In genomic region chr9:44526337-44527112, GRCm38 (mm10) we compare ENCODE assay signal across 25 mouse cellular contexts. TPM values are rescaled to one million over a fixed set of nuclear protein-coding genes. Genes with fewer than 3 reads are reported as not detected.
DNase-seq lines count a peak whose midpoint lies in the region; ATAC-seq and TF ChIP-seq lines count a peak whose summit lies in the region.
"Had no signal": no experiment of that assay in that cellular context is flagged by ENCODE, and none has a peak within 500 bp of the region (broad histone marks: within the 10 kb centered on the region; RNA-seq: fewer than 3 reads in every experiment).

No protein-coding gene starts in this region.

- TF ChIP-seq POLR2A in bone marrow, adult 2 months (IDR thresholded peaks at IDR 0.05; ENCODE audit: borderline replicate concordance, control insufficient read depth, low read depth, low read length) = no peak

- H3K4me2 ChIP-seq in neural tube, embryonic 15.5 days = no peak overlapping the region
- H3K4me2 ChIP-seq: embryonic facial prominence, embryonic 13.5 days; limb, embryonic 12.5 days; liver, embryonic 12.5 days; lung, embryonic 15.5 days; midbrain, embryonic 15.5 days had no signal

- peaks cover 80% of the 10 kb centered on the region for H3K4me1 ChIP-seq in megakaryocyte, embryonic 14.5 days
- peaks cover 1% of the 10 kb centered on the region for H3K4me1 ChIP-seq in bone marrow, adult 2 months (ENCODE audit: control insufficient read depth, insufficient read depth, low read length)
- H3K4me1 ChIP-seq in midbrain, embryonic 10.5 days = no peaks in the 10 kb centered on the region
- H3K4me1 ChIP-seq in neural tube, embryonic 15.5 days = no peaks in the 10 kb centered on the region
- H3K4me1 ChIP-seq: embryonic facial prominence, embryonic 13.5 days; hindbrain, embryonic 10.5 days; limb, embryonic 12.5 days; liver, embryonic 12.5 days; lung, embryonic 15.5 days; midbrain, embryonic 15.5 days had no signal

- H3K9me3 ChIP-seq in megakaryocyte, embryonic 14.5 days = peaks cover 2% of the 10 kb centered on the region
- no peaks in the 10 kb centered on the region for H3K9me3 ChIP-seq in midbrain, embryonic 10.5 days (replicated peaks)
- H3K9me3 ChIP-seq in neural tube, embryonic 15.5 days (replicated peaks) = no peaks in the 10 kb centered on the region
- H3K9me3 ChIP-seq: embryonic facial prominence, embryonic 13.5 days; liver, embryonic 12.5 days; lung, embryonic 15.5 days; midbrain, embryonic 15.5 days had no signal

- no peak for ATAC-seq in megakaryocyte, adult 5-6 weeks (ENCODE audit: poor library complexity, severe bottlenecking)
- no peak for ATAC-seq in neural tube, embryonic 15.5 days (ENCODE audit: low FRiP score)
- ATAC-seq: forebrain, embryonic 14.5 days; liver, embryonic 12.5 days; midbrain, embryonic 15.5 days; Patski had no signal

- WGBS in bone marrow, adult 2 months = 49% methylated on average over 9 of the region's 9 CpGs
- 67% methylated on average over 9 of the region's 9 CpGs for WGBS in midbrain, embryonic 10.5 days
- WGBS in neural tube, embryonic 15.5 days = 58% methylated on average over 9 of the region's 9 CpGs

- peak overlapping the region; percentile 31 for H3K4me3 ChIP-seq in megakaryocyte, embryonic 14.5 days (replicated peaks)
- peak overlapping the region; percentile 60 for H3K4me3 ChIP-seq in bone marrow, adult 2 months (replicated peaks; ENCODE audit: control insufficient read depth, low read depth, low read length)
- H3K4me3 ChIP-seq in midbrain, embryonic 10.5 days = no peak overlapping the region
- no peak overlapping the region for H3K4me3 ChIP-seq in neural tube, embryonic 15.5 days (replicated peaks)
- H3K4me3 ChIP-seq: embryonic facial prominence, embryonic 13.5 days; hindbrain, embryonic 10.5 days; limb, embryonic 12.5 days; liver, embryonic 12.5 days; lung, embryonic 15.5 days; midbrain, embryonic 15.5 days had no signal

- peak; percentile 69 to 81 for DNase-seq in spleen, adult 18-20 months
- no peak for DNase-seq in midbrain, embryonic 10.5 days (ENCODE audit: low spot score)
- no peak for DNase-seq in gastrocnemius, adult 18-20 months (ENCODE audit: low spot score)
- DNase-seq: adrenal gland, postnatal 14 days; cerebellum, adult 11-12 months; cerebellum, postnatal 14 days; gastrocnemius, postnatal 25 days; kidney, adult 8-10 months; kidney, postnatal 36 days; thymus, postnatal 25 days had no signal

- H3K9ac ChIP-seq in neural tube, embryonic 15.5 days (replicated peaks) = no peak overlapping the region
- H3K9ac ChIP-seq: embryonic facial prominence, embryonic 13.5 days; limb, embryonic 12.5 days; liver, embryonic 12.5 days; lung, embryonic 15.5 days; midbrain, embryonic 15.5 days had no signal

- H3K27ac ChIP-seq in bone marrow, adult 2 months (ENCODE audit: control insufficient read depth, insufficient read depth, low read depth, low read length, poor library complexity) = peak overlapping the region; percentile 44
- no peak overlapping the region for H3K27ac ChIP-seq in midbrain, embryonic 10.5 days (replicated peaks)
- no peak overlapping the region for H3K27ac ChIP-seq in neural tube, embryonic 15.5 days (replicated peaks)
- H3K27ac ChIP-seq: embryonic facial prominence, embryonic 13.5 days; hindbrain, embryonic 10.5 days; limb, embryonic 12.5 days; liver, embryonic 12.5 days; lung, embryonic 15.5 days; macrophage; midbrain, embryonic 15.5 days had no signal

- no peak for TF ChIP-seq CTCF in bone marrow, adult 2 months (IDR thresholded peaks at IDR 0.05; ENCODE audit: control insufficient read depth, insufficient read depth, low read length)

- no peaks in the 10 kb centered on the region for H3K27me3 ChIP-seq in megakaryocyte, embryonic 14.5 days (replicated peaks)
- H3K27me3 ChIP-seq in midbrain, embryonic 10.5 days (ENCODE audit: low read depth, poor library complexity, severe bottlenecking) = no peaks in the 10 kb centered on the region
- no peaks in the 10 kb centered on the region for H3K27me3 ChIP-seq in neural tube, embryonic 15.5 days (replicated peaks)
- H3K27me3 ChIP-seq: embryonic facial prominence, embryonic 13.5 days; limb, embryonic 12.5 days; lung, embryonic 15.5 days; midbrain, embryonic 15.5 days had no signal

- H3K36me3 ChIP-seq in megakaryocyte, embryonic 14.5 days (replicated peaks; ENCODE audit: low read length) = peaks cover 2% of the 10 kb centered on the region
- H3K36me3 ChIP-seq in midbrain, embryonic 10.5 days = no peaks in the 10 kb centered on the region
- H3K36me3 ChIP-seq in neural tube, embryonic 15.5 days = no peaks in the 10 kb centered on the region
- H3K36me3 ChIP-seq: embryonic facial prominence, embryonic 13.5 days; hindbrain, embryonic 10.5 days; limb, embryonic 12.5 days; liver, embryonic 12.5 days; lung, embryonic 15.5 days; midbrain, embryonic 15.5 days had no signal

RNA-seq across cellular contexts. Expression of gene Cxcr5, which starts 35.2 kb away (rescaled TPM):
- not detected in 2 replicates for polyA plus RNA-seq in megakaryocyte, embryonic 14.5 days (2012; ENCODE audit: insufficient read depth, low replicate concordance)
- not detected in 2 replicates for total RNA-seq in megakaryocyte, adult 5-6 weeks (2015)
- total RNA-seq in megakaryocyte, adult 5-6 weeks (2017) = not detected in 2 replicates
- polyA plus RNA-seq in bone marrow, adult 2 months (2011; ENCODE audit: insufficient read depth, insufficient read length, low replicate concordance, missing spikeins) = 0.61 and 13.4 TPM in 2 replicates
- polyA plus RNA-seq in midbrain, embryonic 10.5 days (2016; fragmentation: Nextera tagmentation; extraction: Ambion mirVana) = not detected in 2 replicates
- polyA plus RNA-seq in neural tube, embryonic 15.5 days (2015; fragmentation: Nextera tagmentation; extraction: Ambion mirVana) = 0.26 TPM in 1 of 2 replicates, not detected in the other
- not detected for total RNA-seq in gastrocnemius, adult 18-20 months (2021)
- total RNA-seq: gastrocnemius, postnatal 25 days; layer of hippocampus, postnatal 10 days; left cerebral cortex, adult 8-10 months had no signal
- polyA plus RNA-seq: forebrain, embryonic 14.5 days; hindbrain, embryonic 10.5 days; limb, embryonic 12.5 days; liver, embryonic 12.5 days; lung, embryonic 15.5 days; macrophage; midbrain, embryonic 15.5 days; Patski had no signal

RNA-seq across cellular contexts. Expression of gene Bcl9l, which starts 43.9 kb away (rescaled TPM):
- 11.6 and 16.1 TPM in 2 replicates for polyA plus RNA-seq in megakaryocyte, embryonic 14.5 days (2012; ENCODE audit: insufficient read depth, low replicate concordance)
- total RNA-seq in megakaryocyte, adult 5-6 weeks (2015) = 6.0 TPM in 2 replicates
- 2.6 and 3.0 TPM in 2 replicates for total RNA-seq in megakaryocyte, adult 5-6 weeks (2017)
- polyA plus RNA-seq in bone marrow, adult 2 months (2011; ENCODE audit: insufficient read depth, insufficient read length, low replicate concordance, missing spikeins) = 9.0 and 15.6 TPM in 2 replicates
- polyA plus RNA-seq in midbrain, embryonic 10.5 days (2016; fragmentation: Nextera tagmentation; extraction: Ambion mirVana) = 3.9 and 4.7 TPM in 2 replicates
- polyA plus RNA-seq in neural tube, embryonic 15.5 days (2015; fragmentation: Nextera tagmentation; extraction: Ambion mirVana) = 9.7 and 11.5 TPM in 2 replicates
- 10 to 100 TPM; 36.0 to 36.6 TPM for total RNA-seq in gastrocnemius, adult 18-20 months (2021)

Comparison
In these comparisons a context has a peak if more than half of its experiments do, and no peak if none do; other contexts are left out.
1. H3K4me3 ChIP-seq: peak in megakaryocyte, embryonic 14.5 days (single experiment) and bone marrow, adult 2 months (single experiment); none in midbrain, embryonic 10.5 days (single experiment) and neural tube, embryonic 15.5 days (single experiment).
2. DNase-seq: peak in spleen, adult 18-20 months (2 of 2); none in midbrain, embryonic 10.5 days (single experiment) and gastrocnemius, adult 18-20 months (single experiment).